Mouse (Mus musculus): ENCODE measurements around the gene Hyal4.

Gene Hyal4

GRCm38 (mm10) chr6:24748029-24748428 lies at the start of gene Hyal4:
Gene Hyal4 (plus strand): TSS chr6:24748329.
- DNase-seq: no peak

GRCm38 (mm10) chr6:24707090-24707489 lies 41.0 kb upstream of the Hyal4 start:
- no peak for DNase-seq

GRCm38 (mm10) chr6:24707499-24707898 lies 40.6 kb upstream of the Hyal4 start:
- no peak for DNase-seq

GRCm38 (mm10) chr6:24721317-24722099 lies 26.6 kb upstream of the Hyal4 start:
- no peak for DNase-seq

- no peak for DNase-seq
Measured at GRCm38 (mm10) chr6:24728130-24728529, 20.0 kb upstream of the Hyal4 start.

GRCm38 (mm10) chr6:24732945-24733344 lies 15.2 kb upstream of the Hyal4 start, which contains the start of gene Hyal6:
Gene Hyal6 (plus strand): TSS chr6:24733245.
- no peak for DNase-seq

GRCm38 (mm10) chr6:24734565-24734964 lies 13.6 kb upstream of the Hyal4 start:
- no peak for DNase-seq

GRCm38 (mm10) chr6:24759281-24759680 lies 11.2 kb downstream of the Hyal4 start:
- no peak for DNase-seq

GRCm38 (mm10) chr6:24766261-24766660 lies 18.1 kb downstream of the Hyal4 start:
- no peak for DNase-seq

- DNase-seq: no peak
Measured at GRCm38 (mm10) chr6:24779182-24779581, 31.1 kb downstream of the Hyal4 start.

GRCm38 (mm10) chr6:24790888-24791287 lies 42.8 kb downstream of the Hyal4 start, which contains the start of gene Spam1:
Gene Spam1 (plus strand): TSS chr6:24791188.
- no peak for DNase-seq

All from thymus, postnatal 36 days (tissue).